Mouse (Mus musculus): ENCODE data around the gene Rhof.

Rhof gene

GRCm38 (mm10) chr5:123133784-123134143 lies 1.3 kb upstream of the Rhof start:
- ChIA-PET CTCF (interaction anchor here (0.6 to 8.8 kb wide), 52 partner anchors 9 to 799 kb away, joined by 3 to 427 read pairs (median 6); partner anchors contain the start of genes Psmd9 (in 2 of the 4) and Setd1b (in 1 of the 4)), POLR2A (interaction anchor here (0.5 to 11.5 kb wide), 37 partner anchors 8 to 971 kb away, joined by 3 to 473 read pairs (median 6); partner anchors contain the start of genes Setd1b (in 3 of the 4), Diablo (in 1 of the 4), Orai1 (in 1 of the 4) and Psmd9 (in 1 of the 4))

GRCm38 (mm10) chr5:123133083-123133783 lies 741 bp upstream of the Rhof start:
- CTCF ChIA-PET = interaction anchor here (0.6 to 8.8 kb wide), 78 partner anchors 8 to 1337 kb away, joined by 3 to 427 read pairs (median 5); partner anchors contain the start of genes Psmd9 (in 2 of the 4), Orai1 (in 1 of the 4), Setd1b (in 1 of the 4) and Tctn1 (in 1 of the 4)
- POLR2A ChIA-PET = interaction anchor here (0.6 to 11.5 kb wide), 39 partner anchors 9 to 1190 kb away, joined by 3 to 473 read pairs (median 6); partner anchors contain the start of genes Setd1b (in 3 of the 4), Orai1 (in 1 of the 4) and Psmd9 (in 1 of the 4)

GRCm38 (mm10) chr5:123130814-123131148 lies 1.7 kb downstream of the Rhof start:
- CTCF ChIA-PET = interaction anchor here in 2 of 4 experiments (2.2 to 8.8 kb wide), 4 partner anchors 10 to 25 kb away, joined by 48 to 427 read pairs (median 186); no protein-coding TSS in a partner anchor
- POLR2A ChIA-PET = interaction anchor here in 3 of 4 experiments (5.5 to 11.5 kb wide), 4 partner anchors 16 to 27 kb away, joined by 53 to 411 read pairs (median 179); partner anchors contain the start of gene Setd1b (in 1 of the 3)

GRCm38 (mm10) chr5:123130030-123130813 lies 2.3 kb downstream of the Rhof start:
- CTCF ChIA-PET = interaction anchor here in 1 of 4 experiments (4.5 kb wide), 1 partner anchor 19 kb away, joined by 18 read pairs; no protein-coding TSS in a partner anchor
- POLR2A ChIA-PET = interaction anchor here in 2 of 4 experiments (1.4 to 2.4 kb wide), 2 partner anchors 10 to 29 kb away, joined by 3 to 8 read pairs; no protein-coding TSS in a partner anchor

- ChIA-PET POLR2A (interaction anchor here in 3 of 4 experiments (0.6 to 2.4 kb wide), 9 partner anchors 9 to 242 kb away, joined by 3 to 8 read pairs (median 3); partner anchors contain the start of gene Wdr66 (in 1 of the 3)), CTCF (interaction anchor here (0.6 to 4.5 kb wide), 10 partner anchors 20 to 142 kb away, joined by 3 to 18 read pairs (median 6); no protein-coding TSS in a partner anchor)
Observed at GRCm38 (mm10) chr5:123129170-123129757, 3.2 kb downstream of the Rhof start.

GRCm38 (mm10) chr5:123128426-123129169 lies 3.9 kb downstream of the Rhof start:
- ChIA-PET POLR2A (interaction anchor here (0.6 to 2.4 kb wide), 12 partner anchors 8 to 278 kb away, joined by 3 to 8 read pairs (median 3); partner anchors contain the start of gene Wdr66 (in 1 of the 4)), CTCF (interaction anchor here (0.6 to 4.5 kb wide), 14 partner anchors 9 to 141 kb away, joined by 3 to 18 read pairs (median 4); no protein-coding TSS in a partner anchor)

GRCm38 (mm10) chr5:123127031-123127430 lies 5.5 kb downstream of the Rhof start:
- POLR2A ChIA-PET = interaction anchor here in 2 of 4 experiments (0.6 to 2.0 kb wide), 11 partner anchors 9 to 132 kb away, joined by 3 to 8 read pairs (median 3); partner anchors contain the start of gene Psmd9 (in 1 of the 2)

GRCm38 (mm10) chr5:123125638-123126406 lies 6.7 kb downstream of the Rhof start:
- ChIA-PET POLR2A (interaction anchor here in 2 of 4 experiments (1.0 to 2.0 kb wide), 5 partner anchors 7 to 46 kb away, joined by 3 to 7 read pairs (median 3); no protein-coding TSS in a partner anchor), CTCF (interaction anchor here in 3 of 4 experiments (0.6 to 4.5 kb wide), 8 partner anchors 11 to 252 kb away, joined by 3 to 18 read pairs (median 4); no protein-coding TSS in a partner anchor)

More at GRCm38 (mm10) chr5:123127031-123127430, 5.5 kb downstream of the Rhof start:
- CTCF ChIA-PET = interaction anchor here in 3 of 4 experiments (0.6 to 4.5 kb wide), 12 partner anchors 11 to 356 kb away, joined by 3 to 18 read pairs (median 4); no protein-coding TSS in a partner anchor

- CTCF ChIA-PET = interaction anchor here in 2 of 4 experiments (0.6 to 1.2 kb wide), 2 partner anchors 7 to 13 kb away, joined by 3 to 4 read pairs; partner anchors contain the start of gene Rhof (in 1 of the 2)
Observed at GRCm38 (mm10) chr5:123125105-123125504, 7.4 kb downstream of the Rhof start.

GRCm38 (mm10) chr5:123122181-123122580 lies 10.3 kb downstream of the Rhof start:
- POLR2A ChIA-PET = interaction anchor here in 2 of 4 experiments (0.9 to 6.1 kb wide), 10 partner anchors 11 to 49 kb away, joined by 3 to 59 read pairs (median 9); partner anchors contain the start of gene Rhof (in 2 of the 2)
- CTCF ChIA-PET = interaction anchor here (0.5 to 4.8 kb wide), 28 partner anchors 10 to 1771 kb away, joined by 3 to 48 read pairs (median 4); partner anchors contain the start of genes Rhof (in 4 of the 4), Psmd9 (in 2 of the 4), Anapc5 (in 1 of the 4) and Setd1b (in 1 of the 4)

More at GRCm38 (mm10) chr5:123125105-123125504, 7.4 kb downstream of the Rhof start:
- POLR2A ChIA-PET = interaction anchor here in 1 of 4 experiments (1.5 kb wide), 1 partner anchor 33 kb away, joined by 3 read pairs; no protein-coding TSS in a partner anchor

- POLR2A ChIA-PET = interaction anchor here (0.5 to 6.1 kb wide), 35 partner anchors 9 to 1231 kb away, joined by 3 to 59 read pairs (median 4); partner anchors contain the start of genes Rhof (in 4 of the 4), Orai1 (in 1 of the 4) and Psmd9 (in 1 of the 4)
- CTCF ChIA-PET = interaction anchor here (0.6 to 4.8 kb wide), 27 partner anchors 11 to 229 kb away, joined by 3 to 48 read pairs (median 5); partner anchors contain the start of gene Rhof (in 4 of the 4)
Observed at GRCm38 (mm10) chr5:123120624-123121215, 11.8 kb downstream of the Rhof start.

GRCm38 (mm10) chr5:123118826-123119225 lies 13.7 kb downstream of the Rhof start:
- ChIA-PET POLR2A (interaction anchor here in 3 of 4 experiments (0.9 to 6.1 kb wide), 8 partner anchors 8 to 35 kb away, joined by 3 to 59 read pairs (median 5); partner anchors contain the start of gene Rhof (in 2 of the 3)), CTCF (interaction anchor here (0.5 to 4.8 kb wide), 13 partner anchors 9 to 570 kb away, joined by 3 to 48 read pairs (median 4); partner anchors contain the start of gene Rhof (in 3 of the 4))

GRCm38 (mm10) chr5:123117773-123118172 lies 14.7 kb downstream of the Rhof start:
- CTCF ChIA-PET = interaction anchor here in 2 of 4 experiments (0.9 to 1.0 kb wide), 2 partner anchors 14 to 54 kb away, joined by 3 read pairs; partner anchors contain the start of gene Rhof (in 1 of the 2)
- POLR2A ChIA-PET = interaction anchor here in 2 of 4 experiments (2.0 to 2.1 kb wide), 2 partner anchors 9 to 32 kb away, joined by 5 to 6 read pairs; no protein-coding TSS in a partner anchor

- ChIA-PET CTCF (interaction anchor here in 3 of 4 experiments (0.6 to 4.0 kb wide), 6 partner anchors 16 to 354 kb away, joined by 3 to 22 read pairs (median 8); partner anchors contain the start of gene Rhof (in 1 of the 3)), POLR2A (interaction anchor here in 2 of 4 experiments (1.5 to 2.0 kb wide), 2 partner anchors 9 to 23 kb away, joined by 3 to 5 read pairs; no protein-coding TSS in a partner anchor)
Observed at GRCm38 (mm10) chr5:123117257-123117656, 15.2 kb downstream of the Rhof start.

Measured in embryonic stem cell, embryonic (primary cell).